Mouse (Mus musculus) layer of hippocampus, adult 2 months (tissue): ENCODE results near the gene Gm20503. TPM values are rescaled to one million over a fixed set of nuclear protein-coding genes. Genes with fewer than 3 reads are reported as not detected.
A peak's percentile ranks its signal among the peaks of the same experiment; 100 is the strongest.

Experiments used
- DNase-seq, 2 experiments: peaks; one replicate each; pipeline ENCODE4 v3.0.0; 2022; ENCODE audit warnings: low spot score in 2 of 2
- H3K27ac ChIP-seq: fragments of 200-600 bp; 2 replicates; pipeline ENCODE4 v1.8.1; 2022
- H3K4me3 ChIP-seq: fragments of 200-600 bp; 2 replicates; pipeline ENCODE4 v1.8.1; 2022; ENCODE audit warnings: mild to moderate bottlenecking
- CTCF ChIP-seq: fragments of 200-600 bp; conservative IDR thresholded peaks from 2 replicates; pipeline ENCODE4 v1.8.1; 2022; ENCODE audit warnings: antibody characterized with exemption, mild to moderate bottlenecking, moderate library complexity
- total RNA-seq, 2 experiments: library from RNA; stranded (reverse); gene quantifications; 2 replicates each; pipeline ENCODE4 v1.2.3; 2021

The Gm20503 gene
- total RNA-seq, 2 experiments from 2014 or later: 2.5 TPM; not detected in 1

DNA sequence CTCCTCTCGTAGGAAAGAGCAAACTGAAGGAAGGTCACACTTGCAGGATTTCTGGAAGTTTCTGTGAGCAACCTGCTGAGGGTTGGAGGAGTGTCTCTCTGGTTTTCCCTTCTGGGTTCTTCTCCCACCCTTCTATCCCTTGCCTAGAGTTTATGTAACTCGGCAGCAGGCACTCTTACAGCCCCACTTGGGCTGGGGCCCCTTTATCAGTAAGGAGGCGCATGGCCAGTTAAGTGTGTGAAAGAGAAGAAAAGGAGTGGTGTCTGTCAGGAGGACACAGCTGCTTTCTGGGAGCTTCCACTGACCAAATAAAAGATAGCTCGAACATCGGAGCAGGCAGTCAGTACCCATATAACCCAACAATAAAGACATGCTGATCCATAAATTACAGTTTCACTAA lies 10.8 kb upstream of the Gm20503 start:
- no peak overlapping the region for H3K4me3 ChIP-seq
- no peak overlapping the region for H3K27ac ChIP-seq
- TF ChIP-seq CTCF: no peak
- DNase-seq: no peak

GRCm38 (mm10) chr4:58994762-58995161 lies 8.2 kb upstream of the Gm20503 start, which contains the start of gene Dnajc25:
Gene Dnajc25, plus strand, starts transcription at chr4:58995062.
- Histone ChIP-seq H3K27ac (no peak within 1 kb of the TSS), H3K4me3 (no peak within 1 kb of the TSS)
- no peak for TF ChIP-seq CTCF
- DNase-seq: no peak

DNA sequence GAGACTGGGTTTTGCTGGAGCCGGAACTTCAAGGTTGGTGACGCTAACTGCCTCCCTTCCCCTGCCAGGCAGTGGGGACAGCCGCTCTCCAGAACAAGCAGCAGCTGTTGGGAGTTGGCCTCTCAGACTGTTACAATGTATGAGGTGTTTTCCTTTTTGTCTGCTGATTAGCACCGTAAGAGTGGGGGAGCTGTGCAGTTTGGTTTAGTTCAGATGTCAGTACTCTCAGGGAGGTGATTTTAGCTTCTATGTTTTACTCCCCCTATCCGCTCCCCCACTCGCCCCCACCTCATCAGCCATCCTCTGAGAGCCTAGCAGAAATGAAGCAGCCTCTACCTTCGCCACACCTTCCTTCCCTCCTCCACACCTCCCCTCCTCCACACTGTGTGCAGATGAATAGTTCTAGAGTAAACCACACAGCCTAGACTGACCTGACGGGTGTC lies 7.7 kb upstream of the Gm20503 start:
- no peak overlapping the region for H3K4me3 ChIP-seq
- DNase-seq: no peak
- TF ChIP-seq CTCF: no peak
- H3K27ac ChIP-seq: no peak overlapping the region

DNA sequence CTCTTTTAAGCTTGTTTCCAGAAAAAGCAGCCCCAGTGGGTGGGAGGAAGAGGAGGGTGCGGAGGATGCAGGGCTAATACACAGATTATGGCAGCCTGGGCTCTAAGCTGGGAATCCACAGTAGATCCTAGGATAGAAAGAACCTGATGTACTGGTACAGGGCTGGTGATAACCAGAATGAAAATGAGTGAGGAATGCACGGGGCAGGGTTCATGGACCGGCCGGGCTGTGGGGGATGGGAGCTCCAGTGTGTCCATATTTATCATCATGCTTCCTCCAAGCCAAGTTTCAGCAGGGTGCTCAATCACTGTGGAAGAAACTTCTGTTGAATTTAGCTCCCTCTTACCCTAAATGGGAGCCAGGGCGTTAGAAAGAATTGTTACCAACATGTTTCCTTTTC lies 5.9 kb upstream of the Gm20503 start:
- no peak overlapping the region for H3K27ac ChIP-seq
- no peak overlapping the region for H3K4me3 ChIP-seq
- no peak for DNase-seq
- TF ChIP-seq CTCF: no peak

GRCm38 (mm10) chr4:58998688-58999087 lies 4.3 kb upstream of the Gm20503 start:
- DNase-seq: no peak
- H3K27ac ChIP-seq: no peak overlapping the region
- H3K4me3 ChIP-seq: no peak overlapping the region
- TF ChIP-seq CTCF: no peak

DNA sequence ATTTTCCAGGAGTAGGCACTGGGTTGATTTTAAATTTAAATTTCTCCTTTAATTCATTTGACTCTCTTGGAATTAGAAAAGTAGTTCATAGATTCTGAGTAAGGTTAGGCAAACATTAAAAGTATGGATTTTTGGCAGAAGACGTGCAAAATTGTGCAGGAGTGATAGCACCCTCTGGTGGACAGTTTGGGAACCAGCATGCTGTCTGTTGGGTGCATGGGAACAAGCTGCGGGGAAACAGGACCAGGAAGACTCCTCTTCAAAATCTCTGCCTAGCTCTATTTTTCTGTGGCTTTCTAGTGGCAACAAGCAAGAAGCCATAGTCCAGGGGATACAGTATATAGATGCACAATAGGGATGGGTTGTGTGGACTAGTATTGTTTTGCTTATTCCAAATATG lies 3.3 kb upstream of the Gm20503 start:
- peak; percentile 77 for DNase-seq
- H3K4me3 ChIP-seq: no peak overlapping the region
- TF ChIP-seq CTCF: peak; percentile 98
- no peak overlapping the region for H3K27ac ChIP-seq

- TF ChIP-seq CTCF: peak; percentile 65
- DNase-seq: peak in 1 of 2 experiments; percentile 16
- H3K4me3 ChIP-seq: no peak overlapping the region
- H3K27ac ChIP-seq: no peak overlapping the region
Observed at GRCm38 (mm10) chr4:59000614-59001013, 2.4 kb upstream of the Gm20503 start.

DNA sequence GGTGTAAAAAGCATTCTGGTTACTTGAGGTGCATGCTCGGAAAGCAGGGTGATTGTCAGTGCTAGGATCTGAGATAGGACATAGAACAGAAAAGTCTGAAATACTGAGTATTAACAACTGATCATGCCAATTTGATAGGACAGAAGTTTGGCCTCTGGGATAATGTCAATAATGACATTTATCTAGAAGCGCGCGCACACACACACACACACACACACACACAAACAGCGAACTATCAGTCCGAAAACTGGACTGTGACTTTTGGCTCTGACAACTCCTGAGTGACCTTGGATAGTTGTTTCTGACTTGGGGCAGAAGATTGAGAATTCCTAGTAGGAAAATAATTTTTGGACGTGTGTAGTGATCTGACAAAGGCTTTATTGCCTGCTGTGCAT lies 793 bp downstream of the Gm20503 start:
- TF ChIP-seq CTCF: no peak
- no peak for DNase-seq
- Histone ChIP-seq H3K4me3 (peak overlapping the region; percentile 86), H3K27ac (0 out of 2 replicates have a peak overlapping the region, but pooled peaks have one; percentile 91)

DNA sequence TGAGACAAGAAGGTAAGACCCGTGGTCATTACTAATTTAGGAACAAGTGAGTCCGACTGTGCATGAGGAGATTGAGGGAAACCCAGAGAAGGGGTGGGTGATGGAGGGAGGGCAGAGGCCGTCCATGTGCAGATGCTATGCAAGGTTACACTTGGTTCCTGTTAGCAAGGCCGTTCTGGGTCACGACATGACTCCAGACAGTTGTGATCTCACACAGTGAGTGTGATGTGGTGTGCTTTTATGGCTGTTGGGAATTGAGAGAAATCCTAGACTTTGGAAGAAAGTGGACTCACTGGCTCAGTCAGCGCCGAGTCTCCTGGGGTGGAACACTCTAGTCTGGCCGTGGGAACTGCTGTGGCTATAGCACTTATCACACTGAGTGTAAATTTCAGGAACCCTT lies 3.2 kb downstream of the Gm20503 start:
- Histone ChIP-seq H3K27ac (no peak overlapping the region), H3K4me3 (no peak overlapping the region)
- DNase-seq: no peak
- no peak for TF ChIP-seq CTCF

- Histone ChIP-seq H3K4me3 (no peak overlapping the region), H3K27ac (no peak overlapping the region)
- DNase-seq: no peak
- TF ChIP-seq CTCF: 0 out of 2 replicates have a peak, but pooled peaks have one; percentile 4
Observed at GRCm38 (mm10) chr4:59007016-59007415, 4.0 kb downstream of the Gm20503 start.

DNA sequence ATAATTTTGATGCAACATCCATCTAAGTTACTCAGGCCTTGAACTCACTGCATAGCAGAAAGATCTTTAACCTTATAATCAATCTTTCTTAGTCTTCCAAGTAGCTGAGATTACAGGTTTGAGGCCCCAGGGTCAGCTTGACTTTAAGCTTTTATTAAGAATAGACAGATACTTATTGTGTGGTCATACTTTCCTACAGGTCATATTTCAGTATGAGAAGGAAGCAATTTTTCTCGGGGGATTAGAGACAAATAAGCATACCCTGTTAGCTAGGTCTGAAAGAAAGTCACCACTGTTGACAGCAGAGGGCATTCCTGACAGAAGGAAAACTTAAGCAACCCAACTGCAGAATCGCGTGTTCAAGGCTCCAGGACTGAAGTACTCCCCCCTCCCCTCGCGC lies 5.0 kb downstream of the Gm20503 start:
- no peak for TF ChIP-seq CTCF
- no peak for DNase-seq
- no peak overlapping the region for H3K4me3 ChIP-seq
- no peak overlapping the region for H3K27ac ChIP-seq

GRCm38 (mm10) chr4:59009186-59009585 lies 6.2 kb downstream of the Gm20503 start:
- H3K4me3 ChIP-seq: no peak overlapping the region

GRCm38 (mm10) chr4:59009696-59010095 lies 6.7 kb downstream of the Gm20503 start:
- no peak for TF ChIP-seq CTCF
- Histone ChIP-seq H3K27ac (no peak overlapping the region), H3K4me3 (no peak overlapping the region)
- no peak for DNase-seq

More at GRCm38 (mm10) chr4:59009186-59009585, 6.2 kb downstream of the Gm20503 start:
- no peak for DNase-seq
- H3K27ac ChIP-seq: no peak overlapping the region
- no peak for TF ChIP-seq CTCF

DNA sequence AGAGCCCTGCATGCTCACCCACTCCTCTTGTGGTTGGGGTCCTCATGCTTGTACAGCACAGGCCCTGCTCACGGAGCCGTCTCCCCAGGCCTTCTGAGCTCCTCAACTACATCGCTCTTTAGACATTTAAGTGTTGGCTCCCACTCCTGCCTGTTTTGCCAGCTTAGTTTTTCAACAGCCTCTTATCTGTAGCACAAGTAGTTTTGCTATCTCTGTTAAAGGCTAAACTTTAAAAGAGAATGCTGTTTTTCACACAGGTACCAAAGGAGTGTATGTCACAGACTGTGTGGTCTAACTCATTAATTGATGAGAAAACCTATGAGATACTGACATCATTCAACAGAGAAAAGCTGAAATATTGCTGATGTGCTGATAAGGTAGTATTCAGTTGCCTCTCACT lies 8.4 kb downstream of the Gm20503 start:
- Histone ChIP-seq H3K27ac (no peak overlapping the region), H3K4me3 (no peak overlapping the region)
- no peak for DNase-seq
- no peak for TF ChIP-seq CTCF

DNA sequence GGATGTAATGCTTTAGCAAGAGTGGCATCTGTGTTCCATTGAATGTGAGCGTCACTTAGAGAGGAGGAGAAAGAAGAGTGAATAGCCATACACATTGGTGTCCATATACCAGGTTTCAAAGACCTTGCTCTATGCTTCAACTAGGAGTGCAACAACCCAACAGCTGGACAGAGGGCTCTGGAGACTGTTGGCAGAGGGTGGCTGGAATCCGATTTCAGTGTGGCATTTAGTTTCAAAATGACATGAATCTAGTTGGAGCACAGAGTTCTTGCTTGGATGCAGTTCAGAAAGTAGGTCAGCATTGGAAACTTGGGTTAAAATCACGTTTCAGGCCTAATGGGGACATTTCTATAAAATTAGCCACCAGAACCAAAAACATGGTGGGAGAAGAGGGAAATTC lies 12.2 kb downstream of the Gm20503 start:
- DNase-seq: no peak
- no peak overlapping the region for H3K27ac ChIP-seq
- H3K4me3 ChIP-seq: no peak overlapping the region
- TF ChIP-seq CTCF: no peak
